Mouse (Mus musculus): ENCODE measurements around the gene St7.

DNA sequence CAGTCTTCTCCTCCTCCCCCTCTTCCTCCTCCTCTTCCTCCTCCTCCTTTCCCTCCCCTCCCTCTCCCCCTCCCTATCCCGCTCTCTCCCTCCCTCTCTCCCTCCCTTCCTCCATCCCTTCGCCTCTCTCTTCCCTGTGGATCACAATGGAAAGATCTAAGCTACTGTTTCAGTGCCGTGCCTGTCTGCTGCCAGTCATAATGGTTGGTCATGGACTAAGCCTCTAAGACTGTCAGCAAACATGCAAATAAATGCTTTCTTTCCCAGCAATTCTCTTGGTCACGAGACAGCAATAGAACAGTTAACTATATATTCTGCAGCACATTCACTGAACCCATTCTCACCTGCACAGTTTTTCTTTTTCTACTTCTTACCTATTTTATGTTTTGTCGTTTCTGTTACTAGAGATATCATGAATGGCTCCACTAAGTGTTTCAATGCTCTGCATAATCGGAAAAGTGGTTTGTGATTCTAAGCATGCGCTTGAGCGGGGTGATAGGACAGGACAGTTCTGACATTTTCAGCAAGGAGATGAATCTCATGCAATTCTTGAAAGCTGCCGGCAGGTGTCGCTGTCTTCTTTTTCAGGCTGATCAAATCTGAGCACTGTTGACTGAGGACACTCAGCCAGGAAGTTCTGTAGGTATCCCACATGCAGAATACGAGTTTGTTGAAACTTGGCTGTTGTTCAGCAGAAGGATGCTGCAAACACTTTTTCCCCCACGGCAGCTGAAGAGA is 17.5 kb upstream of the St7 start:
- peak; percentile 92 for TF ChIP-seq CTCF (IDR thresholded peaks at IDR 0.05; ENCODE audit: low read depth)
- TF ChIP-seq EP300 (IDR thresholded peaks at IDR 0.05; ENCODE audit: low read depth) = no peak
